Mouse (Mus musculus): ENCODE data around the gene Padi6. TPM values are rescaled to one million over a fixed set of nuclear protein-coding genes. Genes with fewer than 3 reads are reported as not detected.

Gene Padi6
- polyA plus RNA-seq, 1 experiment from 2014 or later, result not detected

DNA sequence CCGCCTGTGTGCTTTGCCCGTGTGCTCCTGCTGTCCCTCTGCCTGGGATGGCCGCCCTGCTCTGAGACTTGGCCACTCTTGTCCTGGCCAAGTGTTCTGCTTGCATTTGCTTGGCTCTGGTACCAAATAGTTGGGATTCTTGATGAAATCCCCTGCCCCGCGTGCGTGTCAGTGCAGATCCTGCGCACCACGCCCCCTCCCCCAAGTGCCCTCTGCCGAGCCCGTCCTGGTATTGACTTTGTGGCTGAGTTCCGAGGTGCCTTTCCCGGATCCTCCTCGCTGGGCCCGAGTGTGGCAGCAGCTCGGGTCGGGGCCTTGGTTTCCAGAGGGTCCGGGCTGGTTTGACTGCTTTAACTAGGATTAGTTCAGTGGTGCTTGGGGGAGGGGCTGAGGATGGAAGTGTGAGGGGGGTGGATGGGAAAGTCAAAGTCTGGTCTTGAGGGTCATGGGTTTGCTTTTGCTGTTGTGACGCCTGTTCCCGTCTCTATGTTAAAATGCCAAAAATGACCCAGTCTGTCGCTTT is 20.4 kb downstream of the Padi6 start:
- no peaks in the 10 kb centered on the region for H3K4me1 ChIP-seq
- no peak overlapping the region for H3K9ac ChIP-seq
- no peak overlapping the region for H3K4me3 ChIP-seq
- no peak for ATAC-seq (ENCODE audit: insufficient number of reproducible peaks, insufficient read depth, low FRiP score, low TSS enrichment, low read depth)
- H3K27ac ChIP-seq, result peak overlapping the region; percentile 16; the same call in 1 of the 2 replicates
- no peaks in the 10 kb centered on the region for H3K9me3 ChIP-seq
- 81% methylated on average over 20 of the region's 20 CpGs for WGBS
- H3K4me2 ChIP-seq, result no peak overlapping the region
- H3K27me3 ChIP-seq, result no peaks in the 10 kb centered on the region
- H3K36me3 ChIP-seq, result peaks cover 82% of the 10 kb centered on the region

- Histone ChIP-seq H3K36me3 (peaks cover 91% of the 10 kb centered on the region), H3K9me3 (no peaks in the 10 kb centered on the region), H3K9ac (no peak overlapping the region), H3K4me3 (no peak overlapping the region), H3K4me2 (no peak overlapping the region), H3K27me3 (no peaks in the 10 kb centered on the region), H3K27ac (no peak overlapping the region), H3K4me1 (no peaks in the 10 kb centered on the region)
- 85% methylated on average over 5 of the region's 5 CpGs for WGBS
- ATAC-seq (ENCODE audit: insufficient number of reproducible peaks, insufficient read depth, low FRiP score, low TSS enrichment, low read depth), result no peak
Measured at GRCm38 (mm10) chr4:140720091-140720490, 22.4 kb downstream of the Padi6 start.

GRCm38 (mm10) chr4:140718436-140718835 is 24.0 kb downstream of the Padi6 start:
- peaks cover 97% of the 10 kb centered on the region for H3K36me3 ChIP-seq
- H3K27ac ChIP-seq, result no peak overlapping the region
- no peaks in the 10 kb centered on the region for H3K27me3 ChIP-seq
- H3K4me3 ChIP-seq, result no peak overlapping the region
- no peak overlapping the region for H3K4me2 ChIP-seq
- 94% methylated on average over 9 of the region's 9 CpGs for WGBS
- no peak overlapping the region for H3K9ac ChIP-seq
- H3K4me1 ChIP-seq, result no peaks in the 10 kb centered on the region
- ATAC-seq (ENCODE audit: insufficient number of reproducible peaks, insufficient read depth, low FRiP score, low TSS enrichment, low read depth), result no peak
- no peaks in the 10 kb centered on the region for H3K9me3 ChIP-seq

- H3K36me3 ChIP-seq, result peaks cover 97% of the 10 kb centered on the region
- no peak overlapping the region for H3K4me3 ChIP-seq
- H3K27me3 ChIP-seq, result no peaks in the 10 kb centered on the region
- H3K4me2 ChIP-seq, result no peak overlapping the region
- 90% methylated on average over 11 of the region's 11 CpGs for WGBS
- H3K9ac ChIP-seq, result no peak overlapping the region
- H3K4me1 ChIP-seq, result no peaks in the 10 kb centered on the region
- no peak for ATAC-seq (ENCODE audit: insufficient number of reproducible peaks, insufficient read depth, low FRiP score, low TSS enrichment, low read depth)
- no peak overlapping the region for H3K27ac ChIP-seq
- no peaks in the 10 kb centered on the region for H3K9me3 ChIP-seq
Measured at GRCm38 (mm10) chr4:140716994-140717393, 25.4 kb downstream of the Padi6 start.

DNA sequence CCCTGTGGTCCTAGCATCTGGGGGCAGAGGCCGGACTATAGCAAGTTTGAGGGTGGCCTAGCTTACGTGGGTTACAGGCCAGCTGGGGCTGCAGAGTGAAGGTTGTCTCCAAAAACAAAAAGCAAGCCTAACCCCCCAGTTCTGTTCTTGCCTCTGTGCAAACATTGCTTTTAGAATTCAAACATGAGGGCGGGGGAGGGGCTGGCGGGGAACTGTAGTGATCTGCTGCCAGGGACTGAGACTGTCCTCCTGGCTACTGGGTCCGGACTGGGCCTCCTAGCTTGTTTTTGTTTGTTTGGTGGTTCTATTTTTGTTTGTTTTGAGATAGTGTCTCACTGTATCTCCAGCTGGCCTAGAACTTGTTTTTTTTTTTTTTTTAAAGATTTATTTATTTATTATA is 27.9 kb downstream of the Padi6 start:
- no peak overlapping the region for H3K4me3 ChIP-seq
- H3K27me3 ChIP-seq, result no peaks in the 10 kb centered on the region
- 87% methylated on average over 5 of the region's 5 CpGs for WGBS
- 0 out of 2 replicates have a peak, but pooled peaks cover 2% of the 10 kb centered on the region for H3K4me1 ChIP-seq
- H3K9me3 ChIP-seq, result no peaks in the 10 kb centered on the region
- H3K4me2 ChIP-seq, result no peak overlapping the region
- peaks cover 97% of the 10 kb centered on the region for H3K36me3 ChIP-seq
- no peak overlapping the region for H3K9ac ChIP-seq
- H3K27ac ChIP-seq, result no peak overlapping the region
- no peak for ATAC-seq (ENCODE audit: insufficient number of reproducible peaks, insufficient read depth, low FRiP score, low TSS enrichment, low read depth)

GRCm38 (mm10) chr4:140713480-140714365 is 28.7 kb downstream of the Padi6 start:
- Histone ChIP-seq H3K27me3 (no peaks in the 10 kb centered on the region), H3K4me1 (peaks cover 3% of the 10 kb centered on the region; the same call in 1 of the 2 replicates), H3K4me2 (no peak overlapping the region), H3K4me3 (no peak overlapping the region), H3K9me3 (no peaks in the 10 kb centered on the region), H3K9ac (0 out of 2 replicates have a peak overlapping the region, but pooled peaks have one; percentile 23), H3K27ac (peak overlapping the region; percentile 28), H3K36me3 (peaks cover 97% of the 10 kb centered on the region)
- peak; percentile 74 for ATAC-seq (ENCODE audit: insufficient number of reproducible peaks, insufficient read depth, low FRiP score, low TSS enrichment, low read depth)
- whole genome bisulfite sequencing, result 56% methylated on average over 29 of the region's 29 CpGs

GRCm38 (mm10) chr4:140711360-140711759 is 31.1 kb downstream of the Padi6 start:
- Histone ChIP-seq H3K4me2 (no peak overlapping the region), H3K27ac (no peak overlapping the region), H3K27me3 (no peaks in the 10 kb centered on the region), H3K9me3 (no peaks in the 10 kb centered on the region), H3K9ac (no peak overlapping the region), H3K36me3 (peaks cover 98% of the 10 kb centered on the region), H3K4me3 (no peak overlapping the region), H3K4me1 (peaks cover 16% of the 10 kb centered on the region)
- WGBS, result 82% methylated on average over 5 of the region's 5 CpGs
- ATAC-seq (ENCODE audit: insufficient number of reproducible peaks, insufficient read depth, low FRiP score, low TSS enrichment, low read depth), result no peak

DNA sequence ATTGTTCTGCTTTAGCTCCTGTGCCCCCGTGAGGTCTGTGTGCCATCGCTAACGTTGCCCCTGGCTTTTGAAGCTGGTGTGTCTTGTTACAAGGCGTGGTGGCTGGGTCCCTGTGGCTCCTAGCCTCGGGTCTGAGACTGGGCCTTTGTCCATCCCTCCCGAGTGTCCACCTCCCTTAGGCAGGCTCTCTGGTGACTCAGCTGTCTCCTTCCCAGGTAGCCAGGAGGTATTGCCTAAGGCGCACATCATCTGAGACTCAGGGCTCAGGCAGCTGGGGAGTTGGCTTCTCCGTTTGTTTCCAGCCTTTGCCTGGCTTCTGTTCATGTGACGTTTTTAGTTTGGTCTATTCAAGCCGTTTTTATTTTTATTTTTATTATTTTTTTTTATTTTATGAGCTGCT is 31.7 kb downstream of the Padi6 start:
- no peak for ATAC-seq (ENCODE audit: insufficient number of reproducible peaks, insufficient read depth, low FRiP score, low TSS enrichment, low read depth)
- peaks cover 98% of the 10 kb centered on the region for H3K36me3 ChIP-seq
- H3K9me3 ChIP-seq, result no peaks in the 10 kb centered on the region
- no peak overlapping the region for H3K4me2 ChIP-seq
- no peak overlapping the region for H3K9ac ChIP-seq
- H3K4me1 ChIP-seq, result peaks cover 21% of the 10 kb centered on the region
- no peak overlapping the region for H3K4me3 ChIP-seq
- H3K27me3 ChIP-seq, result no peaks in the 10 kb centered on the region
- H3K27ac ChIP-seq, result no peak overlapping the region
- 78% methylated on average over 10 of the region's 10 CpGs for WGBS

- Histone ChIP-seq H3K9me3 (no peaks in the 10 kb centered on the region), H3K9ac (no peak overlapping the region), H3K4me1 (peaks cover 31% of the 10 kb centered on the region), H3K36me3 (peaks cover 98% of the 10 kb centered on the region), H3K27ac (no peak overlapping the region), H3K4me2 (no peak overlapping the region), H3K4me3 (no peak overlapping the region), H3K27me3 (no peaks in the 10 kb centered on the region)
- no peak for ATAC-seq (ENCODE audit: insufficient number of reproducible peaks, insufficient read depth, low FRiP score, low TSS enrichment, low read depth)
- 83% methylated on average over 10 of the region's 10 CpGs for WGBS
Measured at GRCm38 (mm10) chr4:140709617-140710016, 32.8 kb downstream of the Padi6 start.

GRCm38 (mm10) chr4:140709111-140709510 is 33.3 kb downstream of the Padi6 start:
- no peak for ATAC-seq (ENCODE audit: insufficient number of reproducible peaks, insufficient read depth, low FRiP score, low TSS enrichment, low read depth)
- H3K27ac ChIP-seq, result no peak overlapping the region
- no peaks in the 10 kb centered on the region for H3K9me3 ChIP-seq
- no peak overlapping the region for H3K4me2 ChIP-seq
- peaks cover 98% of the 10 kb centered on the region for H3K36me3 ChIP-seq
- H3K4me3 ChIP-seq, result no peak overlapping the region
- 0 out of 2 replicates have a peak overlapping the region, but pooled peaks have one; percentile 2 for H3K9ac ChIP-seq
- WGBS, result 83% methylated on average over 7 of the region's 7 CpGs
- H3K27me3 ChIP-seq, result no peaks in the 10 kb centered on the region
- H3K4me1 ChIP-seq, result peaks cover 36% of the 10 kb centered on the region

DNA sequence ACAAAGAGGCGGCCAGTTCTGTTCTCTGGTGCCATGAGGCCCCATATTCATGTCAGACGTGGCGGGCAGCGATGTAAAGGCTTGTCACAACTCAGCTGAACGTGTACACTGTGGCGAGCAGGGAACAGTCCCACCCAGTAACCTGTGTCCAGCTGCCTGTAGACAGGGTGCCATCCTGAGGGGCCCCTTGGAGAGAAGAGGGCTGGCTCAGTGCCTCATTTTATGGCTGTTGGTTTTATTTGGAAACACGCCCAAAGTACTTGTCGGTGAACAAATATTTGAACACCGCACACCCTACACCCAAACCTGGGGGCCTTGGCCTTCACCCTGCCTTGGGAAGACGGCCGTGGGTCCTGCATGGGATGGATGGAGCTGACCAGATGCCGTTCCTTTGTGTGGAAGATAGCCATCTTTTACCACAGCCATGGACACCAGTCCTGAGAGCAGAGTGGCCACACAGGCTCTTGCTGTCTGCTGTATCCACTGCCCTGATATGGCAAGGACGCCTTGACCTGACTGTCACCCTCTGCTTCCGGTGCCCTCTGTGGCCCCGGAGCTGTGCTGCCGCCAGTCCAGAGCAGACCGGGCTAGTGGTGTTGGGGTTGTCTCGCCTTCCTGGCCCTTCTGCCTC is 34.0 kb downstream of the Padi6 start:
- no peak overlapping the region for H3K27ac ChIP-seq
- H3K4me1 ChIP-seq, result peaks cover 43% of the 10 kb centered on the region
- no peak for ATAC-seq (ENCODE audit: insufficient number of reproducible peaks, insufficient read depth, low FRiP score, low TSS enrichment, low read depth)
- no peaks in the 10 kb centered on the region for H3K9me3 ChIP-seq
- no peak overlapping the region for H3K4me2 ChIP-seq
- no peaks in the 10 kb centered on the region for H3K27me3 ChIP-seq
- 85% methylated on average over 18 of the region's 18 CpGs for WGBS
- no peak overlapping the region for H3K4me3 ChIP-seq
- peaks cover 92% of the 10 kb centered on the region for H3K36me3 ChIP-seq
- 0 out of 2 replicates have a peak overlapping the region, but pooled peaks have one; percentile 40 for H3K9ac ChIP-seq
